Mouse (Mus musculus) neural tube, embryonic 13.5 days (tissue): ENCODE data around the gene AC131692.1. TPM values are rescaled to one million over a fixed set of nuclear protein-coding genes. Genes with fewer than 3 reads are reported as not detected.
A peak's percentile ranks its signal among the peaks of the same experiment; 100 is the strongest.

Experiments
- ATAC-seq: fragments of 200-750 bp; cut with Nextera tagmentation; 2 replicates; pipeline ENCODE4 v1.8.0; 2017; ENCODE audit warnings: low read depth, mild to moderate bottlenecking, moderate TSS enrichment, moderate library complexity
- H3K27ac ChIP-seq: fragments of 300-500 bp; sonication (generic); replicated peaks from 2 replicates; pipeline ENCODE4 v1.5.1; 2015; ENCODE audit warnings: moderate library complexity, mild to moderate bottlenecking, inconsistent platforms
- H3K27me3 ChIP-seq: fragments of 300-500 bp; sonication (generic); 2 replicates; pipeline ENCODE4 v1.6.1; 2015; ENCODE audit warnings: mild to moderate bottlenecking, inconsistent platforms
- H3K36me3 ChIP-seq: fragments of 300-500 bp; sonication (generic); 2 replicates; pipeline ENCODE4 v1.6.1; 2015; ENCODE audit warnings: mild to moderate bottlenecking, inconsistent platforms
- H3K4me1 ChIP-seq: fragments of 300-500 bp; sonication (generic); replicated peaks from 2 replicates; pipeline ENCODE4 v1.6.1; 2015; ENCODE audit warnings: inconsistent platforms
- H3K4me2 ChIP-seq: fragments of 300-500 bp; sonication (generic); 2 replicates; pipeline ENCODE4 v1.6.1; 2015; ENCODE audit warnings: inconsistent platforms, mild to moderate bottlenecking, moderate library complexity
- H3K4me3 ChIP-seq: fragments of 300-500 bp; sonication (generic); 2 replicates; pipeline ENCODE4 v1.5.1; 2015; ENCODE audit warnings: mild to moderate bottlenecking, inconsistent platforms
- H3K9ac ChIP-seq: fragments of 300-500 bp; sonication (generic); 2 replicates; pipeline ENCODE4 v1.6.1; 2015; ENCODE audit warnings: moderate library complexity, mild to moderate bottlenecking, inconsistent platforms
- H3K9me3 ChIP-seq: fragments of 300-500 bp; sonication (generic); 2 replicates; pipeline ENCODE4 v1.6.1; 2016; ENCODE audit warnings: inconsistent platforms
- WGBS: fragments of 180-500 bp; shearing (Covaris S2); methylation state at CpG from one replicate; pipeline ENCODE4 v1.1.7; 2015; 5-methylcytosine and 5-hydroxymethylcytosine counted together
- polyA plus RNA-seq: library from polyadenylated mRNA; unstranded; fragments of >200 nt; fragmentation: Nextera tagmentation; extraction: Ambion mirVana; gene quantifications from 2 replicates; pipeline ENCODE4 v1.2.1, GENCODE M21; 2015

AC131692.1 gene
- polyA plus RNA-seq, 1 experiment from 2014 or later, result not detected

GRCm38 (mm10) chr19:6070571-6071250 lies 23.5 kb upstream of the AC131692.1 start:
- no peak for ATAC-seq
- H3K27me3 ChIP-seq, result no peaks in the 10 kb centered on the region
- H3K4me2 ChIP-seq, result no peak overlapping the region
- whole genome bisulfite sequencing, result 91% methylated on average over 31 of the region's 31 CpGs
- peaks cover 57% of the 10 kb centered on the region for H3K36me3 ChIP-seq
- H3K9me3 ChIP-seq, result no peaks in the 10 kb centered on the region
- no peak overlapping the region for H3K27ac ChIP-seq
- no peak overlapping the region for H3K9ac ChIP-seq
- H3K4me1 ChIP-seq, result peaks cover 29% of the 10 kb centered on the region
- no peak overlapping the region for H3K4me3 ChIP-seq

GRCm38 (mm10) chr19:6071261-6071660 lies 23.0 kb upstream of the AC131692.1 start:
- peaks cover 29% of the 10 kb centered on the region for H3K4me1 ChIP-seq
- no peak for ATAC-seq
- no peak overlapping the region for H3K9ac ChIP-seq
- H3K4me2 ChIP-seq, result no peak overlapping the region
- H3K9me3 ChIP-seq, result no peaks in the 10 kb centered on the region
- H3K27me3 ChIP-seq, result no peaks in the 10 kb centered on the region
- H3K36me3 ChIP-seq, result peaks cover 57% of the 10 kb centered on the region
- H3K27ac ChIP-seq, result no peak overlapping the region
- WGBS, result 92% methylated on average over 19 of the region's 19 CpGs
- H3K4me3 ChIP-seq, result no peak overlapping the region

- Histone ChIP-seq H3K4me1 (peaks cover 21% of the 10 kb centered on the region), H3K27me3 (no peaks in the 10 kb centered on the region), H3K4me3 (no peak overlapping the region), H3K4me2 (no peak overlapping the region), H3K9me3 (no peaks in the 10 kb centered on the region), H3K9ac (no peak overlapping the region), H3K27ac (no peak overlapping the region), H3K36me3 (peaks cover 55% of the 10 kb centered on the region)
- 91% methylated on average over 5 of the region's 5 CpGs for WGBS
- no peak for ATAC-seq
Observed at GRCm38 (mm10) chr19:6073889-6074288, 20.3 kb upstream of the AC131692.1 start.

- Histone ChIP-seq H3K27ac (peak within 1 kb of the TSS; percentile 87), H3K4me2 (peak within 1 kb of the TSS; percentile 92), H3K27me3 (no peaks in the 10 kb centered on the region), H3K4me1 (peaks cover 21% of the 10 kb centered on the region), H3K36me3 (peaks cover 50% of the 10 kb centered on the region), H3K4me3 (peak within 1 kb of the TSS; percentile 71), H3K9me3 (no peaks in the 10 kb centered on the region), H3K9ac (peak within 1 kb of the TSS; percentile 82)
- WGBS, result 2% methylated on average over 33 of the region's 33 CpGs
- ATAC-seq, result peak; percentile 90
Observed at GRCm38 (mm10) chr19:6076564-6077393, 17.4 kb upstream of the AC131692.1 start, which contains the start of gene Vps51. Gene Vps51, minus strand, starts transcription at chr19:6077231.

- Histone ChIP-seq H3K36me3 (peaks cover 40% of the 10 kb centered on the region), H3K27ac (no peak within 1 kb of the TSS), H3K4me2 (no peak within 1 kb of the TSS), H3K4me1 (peaks cover 36% of the 10 kb centered on the region), H3K9me3 (no peaks in the 10 kb centered on the region), H3K9ac (no peak within 1 kb of the TSS), H3K27me3 (no peaks in the 10 kb centered on the region), H3K4me3 (no peak within 1 kb of the TSS)
- no peak for ATAC-seq
- 91% methylated on average over 12 of the region's 12 CpGs for WGBS
Observed at GRCm38 (mm10) chr19:6079983-6080480, 14.2 kb upstream of the AC131692.1 start, which contains the start of gene Tmem262. Gene Tmem262, plus strand, starts transcription at chr19:6080033.

GRCm38 (mm10) chr19:6082156-6082555 lies 12.1 kb upstream of the AC131692.1 start, which contains the start of gene Gm28374:
Gene Gm28374, minus strand, starts transcription at chr19:6082256.
- H3K36me3 ChIP-seq, result peaks cover 36% of the 10 kb centered on the region
- no peaks in the 10 kb centered on the region for H3K27me3 ChIP-seq
- peaks cover 34% of the 10 kb centered on the region for H3K4me1 ChIP-seq
- no peak within 1 kb of the TSS for H3K4me3 ChIP-seq
- no peaks in the 10 kb centered on the region for H3K9me3 ChIP-seq
- H3K27ac ChIP-seq, result no peak within 1 kb of the TSS
- peak within 1 kb of the TSS; percentile 5; the same call in 1 of the 2 replicates for H3K9ac ChIP-seq
- ATAC-seq, result no peak
- WGBS, result 91% methylated on average over 9 of the region's 9 CpGs
- H3K4me2 ChIP-seq, result no peak within 1 kb of the TSS

GRCm38 (mm10) chr19:6084478-6085248 lies 9.6 kb upstream of the AC131692.1 start, which contains the start of the genes Zfpl1 and Cdca5:
Gene Zfpl1, minus strand, starts transcription at chr19:6084956.
Gene Cdca5, plus strand, starts transcription at chr19:6084983.
- Histone ChIP-seq H3K4me2 (peak within 1 kb of the TSS; percentile 95), H3K9ac (peak within 1 kb of the TSS; percentile 85), H3K4me3 (peak within 1 kb of the TSS; percentile 70), H3K36me3 (peaks cover 33% of the 10 kb centered on the region), H3K9me3 (no peaks in the 10 kb centered on the region), H3K27ac (peak within 1 kb of the TSS; percentile 67), H3K27me3 (no peaks in the 10 kb centered on the region), H3K4me1 (peaks cover 27% of the 10 kb centered on the region)
- ATAC-seq, result peak; percentile 92
- under 1% methylated on average over 58 of the region's 58 CpGs for WGBS

GRCm38 (mm10) chr19:6085417-6085879 lies 8.8 kb upstream of the AC131692.1 start:
- ATAC-seq, result peak; percentile 76
- H3K4me3 ChIP-seq, result peak overlapping the region; percentile 70
- H3K9me3 ChIP-seq, result no peaks in the 10 kb centered on the region
- peak overlapping the region; percentile 60 for H3K9ac ChIP-seq
- H3K4me1 ChIP-seq, result peaks cover 27% of the 10 kb centered on the region
- peaks cover 33% of the 10 kb centered on the region for H3K36me3 ChIP-seq
- H3K27me3 ChIP-seq, result no peaks in the 10 kb centered on the region
- H3K4me2 ChIP-seq, result peak overlapping the region; percentile 95
- WGBS, result 0% methylated on average over 17 of the region's 17 CpGs
- H3K27ac ChIP-seq, result no peak overlapping the region

- WGBS, result 90% methylated on average over 13 of the region's 13 CpGs
- Histone ChIP-seq H3K36me3 (peaks cover 14% of the 10 kb centered on the region; the same call in 1 of the 2 replicates), H3K4me3 (no peak overlapping the region), H3K4me2 (no peak overlapping the region), H3K27me3 (no peaks in the 10 kb centered on the region), H3K4me1 (peaks cover 18% of the 10 kb centered on the region), H3K9me3 (no peaks in the 10 kb centered on the region), H3K9ac (no peak overlapping the region), H3K27ac (no peak overlapping the region)
- no peak for ATAC-seq
Observed at GRCm38 (mm10) chr19:6088841-6089240, 5.4 kb upstream of the AC131692.1 start.

- Histone ChIP-seq H3K27ac (no peak overlapping the region), H3K36me3 (no peaks in the 10 kb centered on the region), H3K4me1 (no peaks in the 10 kb centered on the region), H3K4me3 (no peak overlapping the region), H3K4me2 (no peak overlapping the region), H3K9ac (no peak overlapping the region), H3K27me3 (no peaks in the 10 kb centered on the region), H3K9me3 (no peaks in the 10 kb centered on the region)
- 89% methylated on average over 3 of the region's 3 CpGs for WGBS
- no peak for ATAC-seq
Observed at GRCm38 (mm10) chr19:6097847-6098246, 3.6 kb downstream of the AC131692.1 start.

- H3K27me3 ChIP-seq, result no peaks in the 10 kb centered on the region
- no peaks in the 10 kb centered on the region for H3K9me3 ChIP-seq
Observed at GRCm38 (mm10) chr19:6101186-6101585, 7.0 kb downstream of the AC131692.1 start.

More at GRCm38 (mm10) chr19:6101186-6101585, 7.0 kb downstream of the AC131692.1 start:
- Histone ChIP-seq H3K4me3 (no peak overlapping the region), H3K9ac (no peak overlapping the region), H3K4me2 (no peak overlapping the region), H3K4me1 (no peaks in the 10 kb centered on the region), H3K36me3 (no peaks in the 10 kb centered on the region), H3K27ac (no peak overlapping the region)
- WGBS, result 45% methylated on average over 6 of the region's 6 CpGs
- ATAC-seq, result no peak
